Mouse (Mus musculus): Measurements from ENCODE around the gene Krt86.

Krt86 gene

GRCm38 (mm10) chr15:101472952-101473528 lies at the start of gene Krt86:
Krt86 (plus strand) TSS chr15:101473478.
- in situ Hi-C loops (cut with MboI; ENCODE audit: low sequenced_read_pairs) = no loop called here

DNA sequence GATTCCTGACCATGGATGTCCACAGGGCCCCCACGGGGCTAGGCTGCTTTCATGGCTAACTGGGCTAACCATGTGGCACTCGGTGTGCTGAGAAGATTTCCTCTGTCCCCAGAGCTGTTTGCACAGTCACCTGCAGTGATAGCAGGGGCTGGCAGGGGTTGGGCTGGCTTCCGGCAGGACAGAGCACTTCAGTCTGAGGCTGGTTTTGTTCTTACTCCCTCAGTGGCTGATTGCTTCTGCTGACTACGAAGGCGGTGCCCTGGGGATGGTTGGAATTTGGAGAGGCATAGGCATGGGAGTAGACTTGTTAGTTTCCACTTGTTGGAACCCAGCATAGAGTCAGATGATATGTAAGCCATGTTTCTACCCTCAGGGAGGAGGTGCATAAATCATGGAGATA lies 48.4 kb upstream of the Krt86 start:
- in situ Hi-C loops (cut with MboI; ENCODE audit: low sequenced_read_pairs) = no loop called here

- in situ Hi-C loops (cut with MboI; ENCODE audit: low sequenced_read_pairs) = no loop called here
These were observed 36.7 kb upstream of the Krt86 start for GRCm38 (mm10) chr15:101436611-101437010.

GRCm38 (mm10) chr15:101438555-101438954 lies 34.7 kb upstream of the Krt86 start, which contains the start of gene Krt87:
Krt87 (minus strand) TSS chr15:101438804.
- in situ Hi-C loops (cut with MboI; ENCODE audit: low sequenced_read_pairs) = no loop called here

GRCm38 (mm10) chr15:101440837-101441236 lies 32.4 kb upstream of the Krt86 start:
- in situ Hi-C loops (cut with MboI; ENCODE audit: low sequenced_read_pairs) = no loop called here

- in situ Hi-C loops (cut with MboI; ENCODE audit: low sequenced_read_pairs) = no loop called here
These were observed 26.7 kb upstream of the Krt86 start for GRCm38 (mm10) chr15:101446572-101446971.

DNA sequence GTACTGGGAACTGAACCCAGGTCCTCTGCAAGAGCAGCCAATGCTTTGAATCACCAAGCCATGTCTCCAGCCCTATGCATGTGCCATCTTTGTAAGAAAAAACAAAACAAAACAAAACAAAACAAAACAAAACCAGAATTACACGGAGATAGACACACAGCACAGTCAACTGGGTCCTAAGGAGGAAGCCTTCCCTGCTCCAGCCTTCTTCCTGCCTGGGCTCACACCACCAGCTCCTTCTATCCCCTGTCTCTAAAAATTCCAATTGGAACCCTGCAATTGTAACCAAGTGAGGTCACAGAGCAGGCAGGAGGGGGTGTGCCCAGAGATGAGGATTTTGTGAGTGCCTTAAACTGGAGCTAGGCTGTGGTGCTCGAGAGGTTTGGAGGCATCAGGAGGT lies 25.8 kb upstream of the Krt86 start, which contains the start of gene Krt88:
Gene Krt88, plus strand, starts transcription at position 301 of the 400 bp plus-strand sequence.
- in situ Hi-C loops (cut with MboI; ENCODE audit: low sequenced_read_pairs) = no loop called here

- in situ Hi-C loops (cut with MboI; ENCODE audit: low sequenced_read_pairs) = no loop called here
These were observed 20.1 kb upstream of the Krt86 start for GRCm38 (mm10) chr15:101453093-101453736.

GRCm38 (mm10) chr15:101454774-101455173 lies 18.5 kb upstream of the Krt86 start:
- in situ Hi-C loops (cut with MboI; ENCODE audit: low sequenced_read_pairs) = no loop called here

DNA sequence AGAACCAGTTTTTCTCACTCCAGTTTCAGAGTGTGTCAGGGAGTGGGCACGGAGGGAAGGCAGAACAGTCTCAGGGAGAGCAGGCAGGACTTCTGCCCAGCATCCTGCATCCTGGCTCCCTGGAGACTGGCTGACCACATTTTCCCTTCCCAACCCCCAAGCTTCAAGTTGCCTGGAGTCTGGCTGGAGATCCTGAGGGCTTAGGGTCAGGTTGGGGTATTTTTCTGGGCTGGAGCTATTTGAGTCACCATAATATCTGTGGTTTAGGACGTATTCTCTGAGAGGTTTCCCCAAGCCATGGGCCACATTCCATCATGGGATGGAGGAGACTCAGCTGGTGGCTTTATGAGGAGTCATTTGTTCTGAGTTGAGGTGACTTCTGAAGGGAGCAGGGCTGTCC lies 18.0 kb upstream of the Krt86 start:
- in situ Hi-C loops (cut with MboI; ENCODE audit: low sequenced_read_pairs) = no loop called here

- in situ Hi-C loops (cut with MboI; ENCODE audit: low sequenced_read_pairs) = no loop called here
These were observed 17.4 kb upstream of the Krt86 start for GRCm38 (mm10) chr15:101455891-101456290.

GRCm38 (mm10) chr15:101458361-101458930 lies 14.8 kb upstream of the Krt86 start:
- in situ Hi-C loops (cut with MboI; ENCODE audit: low sequenced_read_pairs) = no loop called here

DNA sequence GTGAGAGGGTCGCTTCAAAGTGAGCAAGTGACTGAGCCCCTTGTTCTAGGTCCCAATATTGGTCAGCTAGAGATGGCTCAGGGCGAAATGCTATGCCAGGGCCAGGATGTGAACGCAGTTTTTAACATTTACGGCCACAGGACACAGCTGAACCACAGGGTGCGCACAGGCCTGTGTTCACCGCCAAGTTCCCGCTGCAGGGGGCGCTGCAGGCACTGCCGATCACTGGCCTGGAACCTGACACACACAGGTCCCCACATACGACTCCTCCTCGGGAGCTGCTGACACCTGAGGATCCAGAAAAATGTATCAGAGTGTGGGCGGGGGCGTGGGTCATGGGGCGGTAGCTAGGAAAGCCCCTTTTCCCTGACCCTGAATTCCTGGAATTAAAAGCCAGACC lies 14.0 kb upstream of the Krt86 start:
- in situ Hi-C loops (cut with MboI; ENCODE audit: low sequenced_read_pairs) = no loop called here

- in situ Hi-C loops (cut with MboI; ENCODE audit: low sequenced_read_pairs) = no loop called here
These were observed 9.6 kb upstream of the Krt86 start, which contains the start of gene Krt81 for GRCm38 (mm10) chr15:101463651-101464050. Krt81 (minus strand) TSS chr15:101463751.

DNA sequence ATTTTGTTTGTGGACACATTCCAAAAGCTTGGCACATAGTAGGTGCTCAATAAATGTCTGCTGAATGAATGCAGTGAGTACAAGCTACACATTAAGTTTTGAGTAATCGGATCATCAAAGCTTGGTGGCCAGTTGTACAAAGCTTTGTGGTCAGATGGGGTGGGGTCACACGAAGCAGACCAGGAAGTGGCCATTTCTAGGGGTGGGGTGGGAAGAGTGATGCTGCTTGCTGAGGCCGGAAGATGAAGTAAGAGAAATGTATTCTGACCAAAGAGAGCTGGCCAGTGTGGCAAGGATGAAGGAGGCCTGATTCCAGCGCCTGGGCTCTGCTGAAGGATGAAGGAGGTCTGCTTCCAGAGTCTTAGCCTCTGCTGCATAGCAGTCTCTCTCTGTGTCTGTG lies 4.2 kb upstream of the Krt86 start:
- in situ Hi-C loops (cut with MboI; ENCODE audit: low sequenced_read_pairs) = no loop called here

GRCm38 (mm10) chr15:101479007-101479665 lies 5.9 kb downstream of the Krt86 start:
- in situ Hi-C loops (cut with MboI; ENCODE audit: low sequenced_read_pairs) = no loop called here

DNA sequence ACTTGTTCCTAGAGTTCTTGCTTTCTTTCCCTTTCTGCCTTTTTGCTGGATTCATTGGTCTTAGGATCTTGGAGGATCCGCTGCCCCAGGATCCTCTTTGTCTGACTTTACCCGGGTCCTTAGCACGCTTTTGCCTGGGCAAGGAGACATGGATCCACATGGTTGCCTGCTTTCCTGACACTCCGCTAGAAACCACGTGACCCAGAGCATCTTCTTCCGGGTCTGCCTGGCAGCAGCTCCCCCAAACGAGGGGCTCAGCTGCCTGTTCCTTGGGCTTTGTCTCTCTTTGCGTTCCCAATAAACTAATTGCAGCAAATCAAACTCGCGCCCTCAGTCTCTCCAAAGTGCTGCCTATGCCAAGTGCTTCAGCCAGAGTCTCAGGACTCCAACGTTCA lies 6.4 kb downstream of the Krt86 start:
- in situ Hi-C loops (cut with MboI; ENCODE audit: low sequenced_read_pairs) = no loop called here

- in situ Hi-C loops (cut with MboI; ENCODE audit: low sequenced_read_pairs) = no loop called here
These were observed 8.8 kb downstream of the Krt86 start for GRCm38 (mm10) chr15:101482056-101482455.

DNA sequence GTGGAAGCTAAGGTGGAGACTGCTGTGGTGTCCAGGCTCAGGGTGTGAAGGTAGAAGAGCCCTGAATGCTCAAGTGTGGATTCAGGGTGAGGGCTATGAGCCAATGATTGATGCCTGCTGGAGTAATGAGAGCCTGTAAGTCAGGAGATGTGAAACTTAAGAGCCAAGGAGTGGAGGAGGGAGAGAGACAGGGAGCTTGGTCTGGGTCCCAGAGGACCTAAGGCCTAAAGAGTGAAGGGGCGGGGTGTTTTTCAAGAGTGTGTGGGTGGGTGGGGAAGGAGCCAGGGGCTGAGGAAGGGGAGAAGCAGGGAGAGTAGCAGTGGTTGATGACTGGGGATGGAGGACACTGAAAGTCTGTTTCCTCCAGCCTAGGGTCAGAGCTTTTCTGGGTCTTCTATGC lies 10.4 kb downstream of the Krt86 start:
- in situ Hi-C loops (cut with MboI; ENCODE audit: low sequenced_read_pairs) = no loop called here

DNA sequence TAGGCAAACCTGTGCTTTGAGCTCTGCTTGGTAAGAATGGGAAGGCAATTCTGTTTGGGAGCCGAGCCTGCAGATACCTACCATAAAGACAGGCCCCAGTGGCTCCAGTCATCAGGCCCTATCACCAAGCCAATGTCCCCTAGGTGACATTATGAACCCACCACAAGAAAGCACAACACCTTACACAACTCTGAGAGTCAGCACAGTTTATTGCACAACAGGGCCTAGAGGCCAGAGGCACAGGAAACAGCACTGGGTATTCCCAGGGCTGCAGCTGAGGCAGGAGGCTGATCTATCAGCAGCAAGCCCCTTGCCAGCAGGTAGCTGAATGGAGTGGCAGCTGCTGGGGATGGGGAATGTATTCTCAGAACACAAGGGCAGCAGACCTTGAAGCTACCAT lies 11.7 kb downstream of the Krt86 start:
- in situ Hi-C loops (cut with MboI; ENCODE audit: low sequenced_read_pairs) = no loop called here

GRCm38 (mm10) chr15:101485911-101486635 lies 12.8 kb downstream of the Krt86 start:
- in situ Hi-C loops (cut with MboI; ENCODE audit: low sequenced_read_pairs) = no loop called here
